Mouse (Mus musculus) G1E (cell line): Measurements from ENCODE around the gene Spaca9.

Source experiments
- CTCF ChIP-seq: IDR thresholded peaks from 2 replicates; pipeline ENCODE4 v1.5.1; 2012; ENCODE audit warnings: low read depth, low read length, inconsistent platforms, mixed read lengths
- GATA1 ChIP-seq: IDR thresholded peaks from 2 replicates; pipeline ENCODE4 v1.6.1; 2012; ENCODE audit warnings: borderline replicate concordance, low read length, inconsistent platforms, mixed read lengths
- GATA2 ChIP-seq: IDR thresholded peaks from 2 replicates; pipeline ENCODE4 v1.6.1; 2012; ENCODE audit warnings: low read depth, low read length, inconsistent platforms, borderline replicate concordance

DNA sequence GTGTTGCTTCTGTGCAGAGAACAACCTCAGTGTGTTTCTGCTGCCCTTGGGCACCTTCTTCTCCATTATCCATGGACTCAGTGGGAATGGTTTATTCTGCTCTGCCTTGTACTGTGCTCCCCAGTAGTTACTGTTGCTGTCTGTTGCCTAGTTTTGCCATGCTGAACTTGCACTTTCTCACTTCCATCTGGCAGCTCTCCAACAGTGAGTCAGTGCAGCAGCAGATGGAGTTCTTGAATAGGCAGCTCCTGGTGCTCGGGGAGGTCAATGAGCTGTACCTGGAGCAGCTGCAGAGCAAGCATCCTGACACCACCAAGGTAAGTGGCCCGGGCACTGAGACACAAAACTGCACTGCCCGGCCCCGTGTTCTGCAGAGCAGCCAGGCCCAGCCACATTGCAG is 17.8 kb downstream of the Spaca9 start:
- no peak for TF ChIP-seq CTCF
- TF ChIP-seq GATA1: no peak
- no peak for TF ChIP-seq GATA2
